Comparison of ENCODE assay signal across 12 mouse cellular contexts in the genomic region with DNA sequence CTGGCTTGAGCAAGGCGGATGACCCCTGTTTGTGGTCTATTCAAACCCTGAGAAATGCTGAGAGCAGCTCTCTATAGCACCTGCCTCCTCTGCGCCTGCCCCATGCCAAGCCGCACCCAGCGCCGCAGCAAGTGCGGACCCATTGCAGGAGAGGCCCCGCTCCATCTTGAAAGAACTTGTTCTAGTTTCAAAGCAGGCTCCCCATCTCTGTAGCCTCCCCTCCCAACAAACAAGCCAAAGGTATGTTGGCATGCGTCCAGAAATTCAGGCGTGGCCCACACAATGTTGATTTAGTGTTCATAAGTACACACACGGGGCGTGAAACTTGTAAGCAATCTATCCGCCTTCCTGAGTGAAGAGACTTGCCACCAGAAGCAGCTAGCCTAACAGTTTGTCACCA. TPM values are rescaled to one million over a fixed set of nuclear protein-coding genes. Genes with fewer than 3 reads are reported as not detected.
DNase-seq lines count a peak whose midpoint lies in the region; ATAC-seq and TF ChIP-seq lines count a peak whose summit lies in the region.
"Had no signal": no experiment of that assay in that cellular context is flagged by ENCODE, and none has a peak within 500 bp of the region (broad histone marks: within the 10 kb centered on the region; RNA-seq: fewer than 3 reads in every experiment).

No protein-coding gene starts in this region.

- H3K4me3 ChIP-seq in hindbrain, embryonic 16.5 days (ENCODE audit: low read length) = no peak overlapping the region
- no peak overlapping the region for H3K4me3 ChIP-seq in lung, embryonic 15.5 days
- H3K4me3 ChIP-seq in cerebellum, adult 2 months (replicated peaks; ENCODE audit: insufficient read depth, low read depth, low read length) = no peak overlapping the region
- no peak overlapping the region for H3K4me3 ChIP-seq in midbrain, postnatal 0 days (ENCODE audit: low read depth, low read length)
- H3K4me3 ChIP-seq: myocyte had no signal

- no peak overlapping the region for H3K9ac ChIP-seq in hindbrain, embryonic 16.5 days (ENCODE audit: low read depth, low read length)
- H3K9ac ChIP-seq in lung, embryonic 15.5 days = no peak overlapping the region
- no peak overlapping the region for H3K9ac ChIP-seq in midbrain, postnatal 0 days (replicated peaks; ENCODE audit: low read length, poor library complexity, severe bottlenecking)

- peak; percentile 14 for DNase-seq in retina, postnatal 1 day
- no peak for DNase-seq in retina, embryonic 14.5 days (ENCODE audit: low spot score)
- DNase-seq in cerebellum, adult 2 months = no peak
- no peak for DNase-seq in cerebellum, adult 8-10 months
- DNase-seq in midbrain, postnatal 0 days (ENCODE audit: low spot score) = no peak
- DNase-seq: gastrocnemius, postnatal 14 days; right cerebral cortex, adult 18-20 months; thymus, adult 2 months had no signal

- no peaks in the 10 kb centered on the region for H3K9me3 ChIP-seq in hindbrain, embryonic 16.5 days (ENCODE audit: control insufficient read depth, low read length)
- no peaks in the 10 kb centered on the region for H3K9me3 ChIP-seq in lung, embryonic 15.5 days
- H3K9me3 ChIP-seq in midbrain, postnatal 0 days (ENCODE audit: low read length) = no peaks in the 10 kb centered on the region

- no peak for TF ChIP-seq CTCF in cerebellum, adult 2 months (IDR thresholded peaks at IDR 0.05; ENCODE audit: borderline replicate concordance, insufficient read depth, low read depth, low read length)
- TF ChIP-seq CTCF in midbrain, postnatal 0 days (IDR thresholded peaks at IDR 0.05) = no peak

- H3K27ac ChIP-seq in hindbrain, embryonic 16.5 days (ENCODE audit: low read depth, low read length) = no peak overlapping the region
- peak overlapping the region; percentile 56; the same call in 1 of the 2 replicates for H3K27ac ChIP-seq in lung, embryonic 15.5 days
- no peak overlapping the region for H3K27ac ChIP-seq in cerebellum, adult 2 months (ENCODE audit: insufficient read depth, low read length)
- no peak overlapping the region for H3K27ac ChIP-seq in midbrain, postnatal 0 days (ENCODE audit: low read depth, low read length)
- H3K27ac ChIP-seq: macrophage had no signal

- H3K4me2 ChIP-seq in hindbrain, embryonic 16.5 days (ENCODE audit: low read length) = no peak overlapping the region
- peak overlapping the region; percentile 14; the same call in 1 of the 2 replicates for H3K4me2 ChIP-seq in lung, embryonic 15.5 days
- no peak overlapping the region for H3K4me2 ChIP-seq in midbrain, postnatal 0 days (ENCODE audit: low read depth, low read length, poor library complexity, severe bottlenecking)

- peak; percentile 48; the same call in 1 of the 2 replicates for ATAC-seq in hindbrain, embryonic 16.5 days
- peak; percentile 81 for ATAC-seq in lung, embryonic 15.5 days (ENCODE audit: borderline replicate concordance, extremely low read depth, low FRiP score, low TSS enrichment)
- ATAC-seq in midbrain, postnatal 0 days (ENCODE audit: low FRiP score) = no peak

- no peaks in the 10 kb centered on the region; the same call in 1 of the 2 replicates for H3K27me3 ChIP-seq in hindbrain, embryonic 16.5 days (replicated peaks; ENCODE audit: control insufficient read depth, insufficient read depth, low read length)
- H3K27me3 ChIP-seq in lung, embryonic 15.5 days = no peaks in the 10 kb centered on the region
- no peaks in the 10 kb centered on the region; the same call in 1 of the 2 replicates for H3K27me3 ChIP-seq in cerebellum, adult 2 months (ENCODE audit: control insufficient read depth, insufficient read depth, low read length)
- no peaks in the 10 kb centered on the region; the same call in 1 of the 2 replicates for H3K27me3 ChIP-seq in midbrain, postnatal 0 days (ENCODE audit: insufficient read depth, low read length)

- 81% methylated on average over 12 of the region's 12 CpGs for WGBS in hindbrain, embryonic 16.5 days
- 56% methylated on average over 12 of the region's 12 CpGs for WGBS in lung, embryonic 15.5 days
- WGBS in cerebellum, adult 2 months = 86% methylated on average over 12 of the region's 12 CpGs
- WGBS in midbrain, postnatal 0 days = 93% methylated on average over 12 of the region's 12 CpGs

- no peaks in the 10 kb centered on the region for H3K36me3 ChIP-seq in hindbrain, embryonic 16.5 days (ENCODE audit: control insufficient read depth, insufficient read depth, low read length)
- H3K36me3 ChIP-seq in lung, embryonic 15.5 days = no peaks in the 10 kb centered on the region
- H3K36me3 ChIP-seq in midbrain, postnatal 0 days (ENCODE audit: insufficient read depth, low read length) = no peaks in the 10 kb centered on the region

- peaks cover 2% of the 10 kb centered on the region; the same call in 1 of the 2 replicates for H3K4me1 ChIP-seq in hindbrain, embryonic 16.5 days (ENCODE audit: control insufficient read depth, insufficient read depth, low read depth, low read length)
- H3K4me1 ChIP-seq in lung, embryonic 15.5 days = no peaks in the 10 kb centered on the region; the same call in 1 of the 2 replicates
- no peaks in the 10 kb centered on the region for H3K4me1 ChIP-seq in cerebellum, adult 2 months (ENCODE audit: control insufficient read depth, insufficient read depth, low read length)
- peaks cover 3% of the 10 kb centered on the region; the same call in 1 of the 2 replicates for H3K4me1 ChIP-seq in midbrain, postnatal 0 days (ENCODE audit: insufficient read depth, low read length)

- TF ChIP-seq POLR2A in cerebellum, adult 2 months (IDR thresholded peaks at IDR 0.05; ENCODE audit: borderline replicate concordance, insufficient read depth, low read length) = no peak

RNA-seq across cellular contexts. Expression of gene Dct, which starts 1.1 kb away (rescaled TPM):
- 0.57 and 0.70 TPM in 2 replicates for polyA plus RNA-seq in hindbrain, embryonic 16.5 days (2015; fragmentation: Nextera tagmentation; extraction: Ambion mirVana)
- 0.76 and 1.2 TPM in 2 replicates for polyA plus RNA-seq in lung, embryonic 15.5 days (2015; fragmentation: Nextera tagmentation; extraction: Ambion mirVana)
- 0.64 and 0.98 TPM in 2 replicates for polyA plus RNA-seq in cerebellum, adult 2 months (2012; rRNA removed)
- 0.49 TPM in 1 of 2 replicates, not detected in the other for total RNA-seq in midbrain, postnatal 0 days (2014; rRNA removed)
- 0.44 and 0.63 TPM in 2 replicates for polyA plus RNA-seq in midbrain, postnatal 0 days (2015; fragmentation: Nextera tagmentation; extraction: Ambion mirVana)
- polyA plus RNA-seq: macrophage had no signal
